Mouse (Mus musculus) liver, adult 2 months (tissue): ENCODE measurements around the gene Psmd14.

Source experiments
- CTCF ChIP-seq: fragments of 200-500 bp; IDR thresholded peaks from 2 replicates; pipeline ENCODE4 v1.5.1; 2011; ENCODE audit warnings: low read depth, low read length, control low read depth
- POLR2A ChIP-seq: fragments of 200-500 bp; IDR thresholded peaks from 2 replicates; pipeline ENCODE4 v1.6.1; 2011; ENCODE audit warnings: low read length, control low read depth; ENCODE audit not compliant: insufficient read depth; ENCODE audit errors: extremely low read depth

- no peak for TF ChIP-seq POLR2A
- TF ChIP-seq CTCF: no peak
These were observed 99.6 kb downstream of the Psmd14 start for GRCm38 (mm10) chr2:61811163-61811506.
